Mouse (Mus musculus): Measurements from ENCODE around the gene Alg14.

GRCm38 (mm10) chr3:121349334-121350169 is 58.0 kb downstream of the Alg14 start:
- no peak for TF ChIP-seq POLR2A (IDR thresholded peaks at IDR 0.05; ENCODE audit: control insufficient read depth, extremely low read depth, insufficient read depth, low read length, poor library complexity)
- TF ChIP-seq CTCF (IDR thresholded peaks at IDR 0.05; ENCODE audit: borderline replicate concordance, control insufficient read depth, extremely low read depth, insufficient read depth, low read length, poor library complexity): no peak
